Mouse (Mus musculus) liver, embryonic 14.5 days (tissue): ENCODE measurements around the gene Mindy4. TPM values are rescaled to one million over a fixed set of nuclear protein-coding genes. Genes with fewer than 3 reads are reported as not detected.

Experiments
- ATAC-seq: fragments of 200-750 bp; cut with Nextera tagmentation; 2 replicates; pipeline ENCODE4 v1.8.0; 2017; ENCODE audit warnings: moderate number of reproducible peaks, mild to moderate bottlenecking, moderate library complexity; ENCODE audit not compliant: insufficient read depth
- DNase-seq, 3 experiments: peaks; one replicate each; pipeline ENCODE4 v3.0.0-alpha.2; 2012 to 2013; ENCODE audit warnings: low read depth in 3 of 3, low spot score in 3 of 3
- H3K27ac ChIP-seq: fragments of 300-500 bp; sonication (generic); 2 replicates; pipeline ENCODE4 v1.5.1; 2014; ENCODE audit warnings: moderate library complexity, mild to moderate bottlenecking, control low read depth, inconsistent platforms
- H3K27me3 ChIP-seq: fragments of 300-500 bp; sonication (generic); 2 replicates; pipeline ENCODE4 v1.6.1; 2014; ENCODE audit warnings: mild to moderate bottlenecking, low read length, moderate library complexity; ENCODE audit not compliant: control insufficient read depth, insufficient read depth
- H3K36me3 ChIP-seq: fragments of 300-500 bp; sonication (generic); replicated peaks from 2 replicates; pipeline ENCODE4 v1.6.1; 2014; ENCODE audit warnings: low read depth; ENCODE audit not compliant: control insufficient read depth, insufficient read depth
- H3K4me1 ChIP-seq, 2 experiments: fragments of 200-500 bp in 1 of 2; fragments of 300-500 bp in 1 of 2; sonication (generic) in 1 of 2; replicated peaks; 2 replicates each; pipeline ENCODE4 v1.6.1; 2012 to 2014; ENCODE audit warnings: antibody characterized with exemption in 1 of 2, inconsistent platforms in 1 of 2, low read length in 1 of 2; ENCODE audit not compliant: control insufficient read depth in 2 of 2, insufficient read depth in 2 of 2
- H3K4me2 ChIP-seq: fragments of 300-500 bp; sonication (generic); 2 replicates; pipeline ENCODE4 v1.6.1; 2014; ENCODE audit warnings: low read depth, mild to moderate bottlenecking, control low read depth, moderate library complexity
- H3K4me3 ChIP-seq, 2 experiments: fragments of 200-500 bp in 1 of 2; fragments of 300-500 bp in 1 of 2; sonication (generic) in 1 of 2; 2 replicates each; pipeline ENCODE4 v1.5.1; 2012 to 2014; ENCODE audit warnings: low read depth in 2 of 2, low read length in 2 of 2, mild to moderate bottlenecking in 2 of 2, control low read depth in 1 of 2, inconsistent platforms in 1 of 2, moderate library complexity in 1 of 2; ENCODE audit not compliant: insufficient read depth in 1 of 2
- H3K9ac ChIP-seq: fragments of 300-500 bp; sonication (generic); replicated peaks from 2 replicates; pipeline ENCODE4 v1.6.1; 2014; ENCODE audit warnings: mild to moderate bottlenecking, control low read depth, moderate library complexity
- H3K9me3 ChIP-seq: fragments of 300-500 bp; sonication (generic); 2 replicates; pipeline ENCODE4 v1.6.1; 2016; ENCODE audit warnings: low read length, mixed read lengths; ENCODE audit not compliant: control insufficient read depth
- CTCF ChIP-seq: IDR thresholded peaks from 2 replicates; pipeline ENCODE4 v1.5.1; 2016; ENCODE audit warnings: antibody characterized with exemption, low read depth, control low read depth
- EP300 ChIP-seq: IDR thresholded peaks from 2 replicates; pipeline ENCODE4 v1.6.1; 2016; ENCODE audit warnings: antibody characterized with exemption, low read depth
- WGBS: fragments of 180-500 bp; shearing (Covaris S2); extraction: QIAGEN DNeasy Blood & Tissue Kit; methylation state at CpG from one replicate; pipeline ENCODE4 v1.1.7; 2014; ENCODE audit not compliant: insufficient replicate concordance; 5-methylcytosine and 5-hydroxymethylcytosine counted together
- polyA plus RNA-seq, 2 experiments: library from polyadenylated mRNA; depleted of rRNA in 1 of 2; stranded (reverse) in 1 of 2; unstranded in 1 of 2; fragments of >200 nt; fragmentation: Nextera tagmentation in 1 of 2; extraction: Ambion mirVana in 1 of 2; gene quantifications; 2 replicates each; pipeline versions ENCODE4 v1.2.1 to v1.2.3; 2012 to 2014

Gene Mindy4
- polyA plus RNA-seq, 2 experiments, result 0.58 to 0.99 TPM

- Histone ChIP-seq H3K9me3 (no peaks in the 10 kb centered on the region), H3K36me3 (no peaks in the 10 kb centered on the region), H3K4me3 (no peak overlapping the region), H3K4me1 (peaks cover 7 to 17% of the 10 kb centered on the region in 2 experiments), H3K4me2 (no peak overlapping the region), H3K9ac (no peak overlapping the region), H3K27ac (no peak overlapping the region), H3K27me3 (no peaks in the 10 kb centered on the region)
- ATAC-seq, result no peak
- no peak for TF ChIP-seq CTCF
- TF ChIP-seq EP300, result no peak
- 65% methylated on average over 4 of the region's 4 CpGs for WGBS
- no peak for DNase-seq
These were observed 32.5 kb downstream of the Mindy4 start for GRCm38 (mm10) chr6:55235733-55236132.

DNA sequence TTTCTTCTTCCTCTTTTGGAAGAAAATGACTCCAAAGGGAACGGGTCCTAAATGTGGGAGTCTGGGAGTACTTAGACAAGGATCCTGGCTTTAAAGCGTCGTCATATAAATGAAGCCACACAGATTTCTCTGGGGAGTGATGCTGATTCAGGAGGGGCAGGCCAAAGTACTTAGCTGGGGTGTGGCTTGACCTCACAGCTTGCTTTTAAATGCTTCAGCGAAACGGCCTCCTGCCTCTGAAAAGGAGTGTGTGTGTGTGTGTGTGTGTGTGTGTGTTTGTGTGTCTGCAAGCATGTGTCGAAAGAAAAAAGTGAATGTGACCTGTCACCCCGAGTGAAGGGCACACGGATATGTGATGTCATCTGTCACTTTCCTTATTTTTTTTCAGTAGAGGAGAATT lies 36.7 kb downstream of the Mindy4 start:
- no peak for ATAC-seq
- no peak for TF ChIP-seq CTCF
- TF ChIP-seq EP300, result no peak
- H3K4me1 ChIP-seq, result peaks cover 2 to 14% of the 10 kb centered on the region in 2 experiments

DNA sequence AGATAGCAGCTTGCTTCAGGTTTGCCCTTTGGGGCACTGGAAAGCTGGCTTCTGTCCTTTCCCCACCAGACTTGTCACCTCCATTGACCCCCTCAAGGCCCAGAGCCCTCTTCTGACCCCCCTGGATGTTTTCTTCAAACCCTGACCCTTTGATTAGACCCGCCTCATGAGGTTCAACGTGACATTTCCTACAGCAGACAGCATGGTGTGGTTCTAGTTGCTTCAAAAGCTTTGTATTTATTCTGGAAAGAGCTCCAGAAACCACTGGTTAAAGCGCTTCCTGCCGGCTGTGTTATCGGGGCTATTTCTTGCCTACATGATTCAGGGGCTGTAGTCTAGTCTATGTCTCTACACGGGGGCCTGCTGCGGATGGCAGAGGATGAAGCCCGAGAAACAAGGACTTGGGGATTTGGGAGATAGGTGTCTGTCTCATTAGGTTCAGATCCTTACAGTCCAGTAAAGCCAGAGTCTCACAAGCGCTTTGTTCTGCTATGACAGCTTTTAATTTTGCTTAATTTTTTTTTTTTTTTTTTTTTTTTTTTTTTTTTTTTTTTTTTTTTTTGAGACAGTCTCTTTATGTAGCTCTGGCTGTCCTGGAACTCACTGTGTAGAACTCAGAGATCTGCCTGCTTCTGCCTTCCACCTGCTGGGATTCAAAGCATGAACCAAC lies 37.5 kb downstream of the Mindy4 start:
- peaks cover 0 to 13% of the 10 kb centered on the region in 2 experiments; a peak in 2 of 4 replicates for H3K4me1 ChIP-seq
- TF ChIP-seq CTCF, result no peak
- TF ChIP-seq EP300, result no peak
- no peaks in the 10 kb centered on the region for H3K9me3 ChIP-seq
- H3K4me2 ChIP-seq, result no peak overlapping the region
- DNase-seq (no peak), ATAC-seq (no peak)
- no peak overlapping the region for H3K9ac ChIP-seq
- WGBS, result 59% methylated on average over 9 of the region's 9 CpGs
- no peaks in the 10 kb centered on the region for H3K27me3 ChIP-seq
- H3K4me3 ChIP-seq, result no peak overlapping the region
- H3K36me3 ChIP-seq, result no peaks in the 10 kb centered on the region
- H3K27ac ChIP-seq, result no peak overlapping the region

More for the DNA sequence above, 36.7 kb downstream of the Mindy4 start:
- DNase-seq, result no peak
- Histone ChIP-seq H3K4me2 (no peak overlapping the region), H3K36me3 (no peaks in the 10 kb centered on the region), H3K27me3 (no peaks in the 10 kb centered on the region), H3K9ac (no peak overlapping the region), H3K4me3 (no peak overlapping the region), H3K9me3 (no peaks in the 10 kb centered on the region), H3K27ac (no peak overlapping the region)
- 59% methylated on average over 8 of the region's 8 CpGs for WGBS

- H3K36me3 ChIP-seq, result no peaks in the 10 kb centered on the region
- 34% methylated on average over 5 of the region's 5 CpGs for WGBS
- no peak overlapping the region; the same call in 1 of the 2 replicates for H3K9ac ChIP-seq
- H3K4me2 ChIP-seq, result no peak overlapping the region
- no peak overlapping the region for H3K27ac ChIP-seq
- no peak for DNase-seq
- peaks cover 0 to 13% of the 10 kb centered on the region in 2 experiments; a peak in 2 of 4 replicates for H3K4me1 ChIP-seq
- no peaks in the 10 kb centered on the region for H3K9me3 ChIP-seq
- TF ChIP-seq CTCF, result no peak
- TF ChIP-seq EP300, result no peak
- no peak for ATAC-seq
- no peak overlapping the region for H3K4me3 ChIP-seq
- H3K27me3 ChIP-seq, result no peaks in the 10 kb centered on the region
These were observed 38.3 kb downstream of the Mindy4 start for GRCm38 (mm10) chr6:55241479-55241878.

- Histone ChIP-seq H3K4me1 (peaks cover 0 to 2% of the 10 kb centered on the region in 2 experiments; a peak in 1 of 4 replicates), H3K9ac (no peak overlapping the region), H3K4me2 (no peak overlapping the region), H3K27ac (no peak overlapping the region), H3K4me3 (no peak overlapping the region), H3K27me3 (no peaks in the 10 kb centered on the region), H3K36me3 (no peaks in the 10 kb centered on the region), H3K9me3 (no peaks in the 10 kb centered on the region)
- no peak for ATAC-seq
- no peak for DNase-seq
- TF ChIP-seq CTCF, result no peak
- TF ChIP-seq EP300, result no peak
- 79% methylated on average over 8 of the region's 8 CpGs for WGBS
These were observed 42.5 kb downstream of the Mindy4 start for GRCm38 (mm10) chr6:55245680-55246079.
